Mouse (Mus musculus): ENCODE data around the gene Gm26657. TPM values are rescaled to one million over a fixed set of nuclear protein-coding genes. Genes with fewer than 3 reads are reported as not detected.

Gm26657 gene
- total RNA-seq, 2 experiments from 2014 or later, result not detected

GRCm38 (mm10) chr4:56756966-56757600 lies 17.2 kb downstream of the Gm26657 start:
- no peak for DNase-seq (ENCODE audit: low spot score in 2 of 2)
- intact Hi-C loops (cut with DNase I), result no loop called here

- intact Hi-C loops (cut with DNase I), result no loop called here
- DNase-seq (ENCODE audit: low spot score in 2 of 2), result no peak
These were observed 17.8 kb downstream of the Gm26657 start for GRCm38 (mm10) chr4:56757693-56758092.

- intact Hi-C loops (cut with DNase I), result no loop called here
- DNase-seq (ENCODE audit: low spot score in 2 of 2), result peak in 1 of 2 experiments; percentile 24
These were observed 28.0 kb downstream of the Gm26657 start for GRCm38 (mm10) chr4:56767861-56768284.

- intact Hi-C loops (cut with DNase I), result no loop called here
These were observed 29.0 kb downstream of the Gm26657 start for GRCm38 (mm10) chr4:56768913-56769312.

GRCm38 (mm10) chr4:56771065-56771464 lies 31.2 kb downstream of the Gm26657 start:
- intact Hi-C loops (cut with DNase I), result no loop called here
- no peak for DNase-seq (ENCODE audit: low spot score in 2 of 2)

More at GRCm38 (mm10) chr4:56768913-56769312, 29.0 kb downstream of the Gm26657 start:
- DNase-seq (ENCODE audit: low spot score in 2 of 2), result no peak

Other genes starting within 250 kb of the Gm26657 start
- under 1 TPM in 1 of 2 experiments, not detected in 1; 0.36 TPM for gene Actl7b, start 1.4 kb downstream of the Gm26657 start, total RNA-seq (2021)
- gene Actl7a, start 3.3 kb downstream of the Gm26657 start, total RNA-seq (2021), result not detected
- 10 to 100 TPM; 62.5 to 63.2 TPM for gene Elp1, start 62.3 kb downstream of the Gm26657 start, total RNA-seq (2021)
- gene Fam206a, start 62.3 kb downstream of the Gm26657 start, total RNA-seq (2021), result 10 to 100 TPM; 16.8 to 20.1 TPM
- gene Ctnnal1, start 125.1 kb downstream of the Gm26657 start, total RNA-seq (2021), result 10 to 100 TPM; 14.4 to 23.7 TPM
- gene Tmem245, start 207.4 kb downstream of the Gm26657 start, total RNA-seq (2021), result 10 to 100 TPM; 39.5 to 42.0 TPM